Mouse (Mus musculus): Measurements from ENCODE around the gene Ncbp3. TPM values are rescaled to one million over a fixed set of nuclear protein-coding genes. Genes with fewer than 3 reads are reported as not detected.

The Ncbp3 gene
- total RNA-seq (2021): 1 to 10 TPM; 8.3 to 9.1 TPM

- DNase-seq (ENCODE audit: extremely low spot score in 1 of 2, low spot score in 2 of 2): peak; percentile 93 to 96
- intact Hi-C loops (cut with DNase I): no loop called here
Measured at GRCm38 (mm10) chr11:73047542-73047996, at the start of gene Ncbp3. TSS of gene Ncbp3 (plus strand) at chr11:73047783.

GRCm38 (mm10) chr11:72998771-72999170, 48.8 kb upstream of the Ncbp3 start, which contains the start of gene P2rx1:
TSS of gene P2rx1 (plus strand) at chr11:72999103.
- DNase-seq (ENCODE audit: extremely low spot score in 1 of 2, low spot score in 2 of 2): peak in 1 of 2 experiments; percentile 71
- intact Hi-C loops (cut with DNase I): no loop called here

GRCm38 (mm10) chr11:73001029-73001428, 46.6 kb upstream of the Ncbp3 start:
- intact Hi-C loops (cut with DNase I): loop anchor here (5.0 kb wide), 1 partner anchor 74 kb away; no protein-coding TSS in a partner anchor
- DNase-seq (ENCODE audit: extremely low spot score in 1 of 2, low spot score in 2 of 2): peak in 1 of 2 experiments; percentile 75

GRCm38 (mm10) chr11:73006377-73006776, 41.2 kb upstream of the Ncbp3 start:
- no peak for DNase-seq (ENCODE audit: extremely low spot score in 1 of 2, low spot score in 2 of 2)
- intact Hi-C loops (cut with DNase I): loop anchor here (2.0 to 5.0 kb wide), 2 partner anchors 32 to 1366 kb away; no protein-coding TSS in a partner anchor

- no peak for DNase-seq (ENCODE audit: extremely low spot score in 1 of 2, low spot score in 2 of 2)
- intact Hi-C loops (cut with DNase I): loop anchor here (2.0 to 5.0 kb wide), 2 partner anchors 32 to 1365 kb away; no protein-coding TSS in a partner anchor
Measured at GRCm38 (mm10) chr11:73007113-73007512, 40.5 kb upstream of the Ncbp3 start.

- intact Hi-C loops (cut with DNase I): loop anchor here (2.0 to 5.0 kb wide), 2 partner anchors 31 to 1364 kb away; no protein-coding TSS in a partner anchor
- DNase-seq (ENCODE audit: extremely low spot score in 1 of 2, low spot score in 2 of 2): peak in 1 of 2 experiments; percentile 76
Measured at GRCm38 (mm10) chr11:73007698-73008481, 39.7 kb upstream of the Ncbp3 start.

GRCm38 (mm10) chr11:73008826-73009225, 38.8 kb upstream of the Ncbp3 start:
- intact Hi-C loops (cut with DNase I): loop anchor here (5.0 kb wide), 1 partner anchor 1363 kb away; no protein-coding TSS in a partner anchor
- no peak for DNase-seq (ENCODE audit: extremely low spot score in 1 of 2, low spot score in 2 of 2)

- intact Hi-C loops (cut with DNase I): loop anchor here (5.0 kb wide), 1 partner anchor 1363 kb away; no protein-coding TSS in a partner anchor
- no peak for DNase-seq (ENCODE audit: extremely low spot score in 1 of 2, low spot score in 2 of 2)
Measured at GRCm38 (mm10) chr11:73009531-73010274, 37.9 kb upstream of the Ncbp3 start.

- intact Hi-C loops (cut with DNase I): no loop called here
- DNase-seq (ENCODE audit: extremely low spot score in 1 of 2, low spot score in 2 of 2): no peak
Measured at GRCm38 (mm10) chr11:73013981-73014380, 33.6 kb upstream of the Ncbp3 start.

GRCm38 (mm10) chr11:73014831-73015344, 32.7 kb upstream of the Ncbp3 start:
- DNase-seq (ENCODE audit: extremely low spot score in 1 of 2, low spot score in 2 of 2): peak in 1 of 2 experiments; percentile 31
- intact Hi-C loops (cut with DNase I): no loop called here

GRCm38 (mm10) chr11:73015391-73016102, 32.0 kb upstream of the Ncbp3 start:
- DNase-seq (ENCODE audit: extremely low spot score in 1 of 2, low spot score in 2 of 2): peak in 1 of 2 experiments; percentile 68
- intact Hi-C loops (cut with DNase I): no loop called here

- DNase-seq (ENCODE audit: extremely low spot score in 1 of 2, low spot score in 2 of 2): no peak
- intact Hi-C loops (cut with DNase I): no loop called here
Measured at GRCm38 (mm10) chr11:73016103-73016420, 31.5 kb upstream of the Ncbp3 start.

- DNase-seq (ENCODE audit: extremely low spot score in 1 of 2, low spot score in 2 of 2): peak; percentile 92 to 97
- intact Hi-C loops (cut with DNase I): no loop called here
Measured at GRCm38 (mm10) chr11:73018471-73019146, 29.0 kb upstream of the Ncbp3 start, which contains the start of gene Camkk1. TSS of gene Camkk1 (plus strand) at chr11:73019008.

GRCm38 (mm10) chr11:73019147-73019795, 28.3 kb upstream of the Ncbp3 start:
- peak; percentile 67 to 88 for DNase-seq (ENCODE audit: extremely low spot score in 1 of 2, low spot score in 2 of 2)
- intact Hi-C loops (cut with DNase I): no loop called here

- DNase-seq (ENCODE audit: extremely low spot score in 1 of 2, low spot score in 2 of 2): no peak
- intact Hi-C loops (cut with DNase I): no loop called here
Measured at GRCm38 (mm10) chr11:73020953-73021800, 26.4 kb upstream of the Ncbp3 start.

GRCm38 (mm10) chr11:73023099-73023498, 24.5 kb upstream of the Ncbp3 start:
- peak; percentile 55 to 61 for DNase-seq (ENCODE audit: extremely low spot score in 1 of 2, low spot score in 2 of 2)
- intact Hi-C loops (cut with DNase I): no loop called here

- intact Hi-C loops (cut with DNase I): no loop called here
- DNase-seq (ENCODE audit: extremely low spot score in 1 of 2, low spot score in 2 of 2): no peak
Measured at GRCm38 (mm10) chr11:73023827-73024226, 23.8 kb upstream of the Ncbp3 start.
